Comparison of ENCODE assay signal across 17 mouse cellular contexts in the genomic region with DNA sequence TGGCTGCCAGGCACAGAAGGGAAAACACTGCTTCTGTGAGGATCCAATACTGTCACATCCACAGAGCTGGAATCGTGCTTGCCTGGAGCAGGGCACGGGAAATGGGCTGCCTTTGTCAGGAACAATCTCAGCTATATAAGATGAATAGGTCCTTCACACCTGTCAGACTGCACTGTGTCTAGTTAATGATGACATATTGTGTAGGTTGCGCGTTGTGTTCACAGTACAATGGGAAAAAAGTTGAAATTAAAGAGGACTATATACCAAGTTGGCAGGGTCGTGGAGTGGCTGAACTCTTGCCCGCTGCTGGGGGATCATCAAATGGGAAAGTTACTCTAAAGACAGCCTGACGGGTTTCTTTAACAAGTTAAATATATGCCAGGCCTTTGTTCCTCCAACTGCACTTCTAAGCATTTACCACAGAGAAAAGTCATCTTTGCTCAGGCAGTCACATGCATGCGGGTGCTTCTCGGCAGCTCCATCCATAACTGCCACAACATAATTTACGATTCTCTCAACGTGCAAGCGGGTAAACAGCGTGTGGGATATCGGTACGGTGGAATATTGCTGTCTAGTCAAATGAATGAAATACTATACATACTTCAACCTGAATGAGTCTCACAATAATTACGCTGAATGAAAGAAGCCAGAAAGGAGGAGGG.
DNase-seq lines count a peak whose midpoint lies in the region; ATAC-seq lines count a peak whose summit lies in the region.
"Had no signal": no experiment of that assay in that cellular context is flagged by ENCODE, and none has a peak within 500 bp of the region (broad histone marks: within the 10 kb centered on the region; RNA-seq: fewer than 3 reads in every experiment).

No protein-coding gene starts in this region.

- H3K4me2 ChIP-seq in hindbrain, embryonic 12.5 days (replicated peaks): no peak overlapping the region
- no peak overlapping the region for H3K4me2 ChIP-seq in hindbrain, embryonic 15.5 days
- H3K4me2 ChIP-seq in neural tube, embryonic 15.5 days: no peak overlapping the region
- H3K4me2 ChIP-seq in forebrain, embryonic 13.5 days: no peak overlapping the region
- H3K4me2 ChIP-seq: heart, embryonic 11.5 days; heart, embryonic 15.5 days; intestine, embryonic 15.5 days had no signal

- no peak overlapping the region for H3K4me3 ChIP-seq in hindbrain, embryonic 12.5 days
- no peak overlapping the region for H3K4me3 ChIP-seq in hindbrain, embryonic 10.5 days
- no peak overlapping the region for H3K4me3 ChIP-seq in hindbrain, embryonic 15.5 days
- no peak overlapping the region for H3K4me3 ChIP-seq in neural tube, embryonic 15.5 days (replicated peaks)
- H3K4me3 ChIP-seq in forebrain, embryonic 13.5 days: no peak overlapping the region
- H3K4me3 ChIP-seq: embryonic facial prominence, embryonic 10.5 days; heart, adult 2 months; heart, embryonic 15.5 days; intestine, embryonic 15.5 days had no signal

- H3K27ac ChIP-seq in hindbrain, embryonic 12.5 days: 0 out of 2 replicates have a peak overlapping the region, but pooled peaks have one; percentile 12
- no peak overlapping the region for H3K27ac ChIP-seq in hindbrain, embryonic 10.5 days
- no peak overlapping the region for H3K27ac ChIP-seq in hindbrain, embryonic 15.5 days (replicated peaks)
- H3K27ac ChIP-seq in neural tube, embryonic 15.5 days (replicated peaks): no peak overlapping the region
- H3K27ac ChIP-seq in forebrain, embryonic 13.5 days: no peak overlapping the region
- H3K27ac ChIP-seq: embryonic facial prominence, embryonic 10.5 days; heart, adult 2 months; heart, embryonic 15.5 days; intestine, embryonic 15.5 days had no signal

- peaks cover 7% of the 10 kb centered on the region for H3K4me1 ChIP-seq in hindbrain, embryonic 12.5 days
- peaks cover 11% of the 10 kb centered on the region for H3K4me1 ChIP-seq in hindbrain, embryonic 10.5 days (replicated peaks)
- H3K4me1 ChIP-seq in hindbrain, embryonic 15.5 days (replicated peaks): 0 out of 2 replicates have a peak, but pooled peaks cover 3% of the 10 kb centered on the region
- peaks cover 18% of the 10 kb centered on the region for H3K4me1 ChIP-seq in neural tube, embryonic 15.5 days
- peaks cover 5% of the 10 kb centered on the region; the same call in 1 of the 2 replicates for H3K4me1 ChIP-seq in forebrain, embryonic 13.5 days

- no peak overlapping the region for H3K9ac ChIP-seq in hindbrain, embryonic 12.5 days
- H3K9ac ChIP-seq in hindbrain, embryonic 15.5 days: no peak overlapping the region
- H3K9ac ChIP-seq in neural tube, embryonic 15.5 days (replicated peaks): no peak overlapping the region
- no peak overlapping the region for H3K9ac ChIP-seq in forebrain, embryonic 13.5 days
- H3K9ac ChIP-seq: heart, embryonic 15.5 days; intestine, embryonic 15.5 days had no signal

- peak; percentile 46; the same call in 1 of the 2 replicates for ATAC-seq in hindbrain, embryonic 12.5 days (ENCODE audit: low FRiP score)
- peak; percentile 49; the same call in 1 of the 2 replicates for ATAC-seq in hindbrain, embryonic 15.5 days (ENCODE audit: low FRiP score, low read depth)
- peak; percentile 56; the same call in 1 of the 2 replicates for ATAC-seq in neural tube, embryonic 15.5 days (ENCODE audit: low FRiP score)
- ATAC-seq in forebrain, embryonic 13.5 days: no peak
- ATAC-seq: forebrain, embryonic 14.5 days; intestine, embryonic 15.5 days had no signal

- H3K27me3 ChIP-seq in hindbrain, embryonic 12.5 days: no peaks in the 10 kb centered on the region
- H3K27me3 ChIP-seq in hindbrain, embryonic 10.5 days (ENCODE audit: insufficient read depth, poor library complexity, severe bottlenecking): no peaks in the 10 kb centered on the region
- no peaks in the 10 kb centered on the region for H3K27me3 ChIP-seq in hindbrain, embryonic 15.5 days
- no peaks in the 10 kb centered on the region for H3K27me3 ChIP-seq in neural tube, embryonic 15.5 days (replicated peaks)
- H3K27me3 ChIP-seq in forebrain, embryonic 13.5 days: no peaks in the 10 kb centered on the region
- H3K27me3 ChIP-seq: heart, embryonic 15.5 days; intestine, embryonic 15.5 days had no signal

- peaks cover 9% of the 10 kb centered on the region; the same call in 1 of the 2 replicates for H3K9me3 ChIP-seq in hindbrain, embryonic 12.5 days (replicated peaks)
- peaks cover 8% of the 10 kb centered on the region; the same call in 1 of the 2 replicates for H3K9me3 ChIP-seq in hindbrain, embryonic 10.5 days
- no peaks in the 10 kb centered on the region; the same call in 1 of the 2 replicates for H3K9me3 ChIP-seq in hindbrain, embryonic 15.5 days
- no peaks in the 10 kb centered on the region for H3K9me3 ChIP-seq in neural tube, embryonic 15.5 days (replicated peaks)
- peaks cover 3% of the 10 kb centered on the region; the same call in 1 of the 2 replicates for H3K9me3 ChIP-seq in forebrain, embryonic 13.5 days (replicated peaks)
- H3K9me3 ChIP-seq: heart, embryonic 15.5 days; intestine, embryonic 15.5 days had no signal

- no peaks in the 10 kb centered on the region for H3K36me3 ChIP-seq in hindbrain, embryonic 12.5 days
- H3K36me3 ChIP-seq in hindbrain, embryonic 10.5 days: 0 out of 2 replicates have a peak, but pooled peaks cover 5% of the 10 kb centered on the region
- H3K36me3 ChIP-seq in hindbrain, embryonic 15.5 days: no peaks in the 10 kb centered on the region
- no peaks in the 10 kb centered on the region for H3K36me3 ChIP-seq in neural tube, embryonic 15.5 days
- no peaks in the 10 kb centered on the region for H3K36me3 ChIP-seq in forebrain, embryonic 13.5 days (ENCODE audit: poor library complexity, severe bottlenecking)
- H3K36me3 ChIP-seq: embryonic facial prominence, embryonic 10.5 days; heart, embryonic 15.5 days; intestine, embryonic 15.5 days had no signal

- WGBS in hindbrain, embryonic 12.5 days: 66% methylated on average over 16 of the region's 16 CpGs
- 80% methylated on average over 16 of the region's 16 CpGs for WGBS in hindbrain, embryonic 10.5 days
- WGBS in hindbrain, embryonic 15.5 days: 41% methylated on average over 16 of the region's 16 CpGs
- WGBS in neural tube, embryonic 15.5 days: 21% methylated on average over 16 of the region's 16 CpGs
- WGBS in forebrain, embryonic 13.5 days: 86% methylated on average over 16 of the region's 16 CpGs

- DNase-seq in hindbrain, embryonic 10.5 days (ENCODE audit: low spot score): no peak
- peak; percentile 46 for DNase-seq in mesoderm, embryonic 11.5 days (ENCODE audit: low read depth, low spot score)
- no peak for DNase-seq in yolk sac, embryonic 10.5 days (ENCODE audit: low spot score)
- DNase-seq: adrenal gland, adult 2 months; adrenal gland, postnatal 25 days; cerebellum, adult 18-20 months; cerebellum, postnatal 10 days; heart, adult 2 months had no signal
